Mouse (Mus musculus) embryo, embryonic 11.5 days (tissue): ENCODE data around the gene Svs3b.
"Not testable (repeated sequence)": the region's sequence is repeated elsewhere in the genome, so short reads cannot be mapped to it uniquely, and the experiment has no call there.

Source experiments
- DNase-seq: peaks from one replicate; pipeline ENCODE4 v3.0.0-alpha.2; 2012; ENCODE audit warnings: low read depth, low spot score

Gene Svs3b

GRCm38 (mm10) chr2:164256540-164256939, at the start of gene Svs3b:
TSS of gene Svs3b (minus strand) at chr2:164256640.
- DNase-seq: not testable (repeated sequence)

GRCm38 (mm10) chr2:164288968-164289367, 32.5 kb upstream of the Svs3b start, which contains the start of gene Svs3a:
TSS of gene Svs3a (plus strand) at chr2:164289268.
- DNase-seq: not testable (repeated sequence)

GRCm38 (mm10) chr2:164278359-164278758, 21.9 kb upstream of the Svs3b start, which contains the start of gene Svs4:
TSS of gene Svs4 (minus strand) at chr2:164278459.
- DNase-seq: no peak

GRCm38 (mm10) chr2:164238366-164238765, 18.1 kb downstream of the Svs3b start, which contains the start of gene Svs2:
TSS of gene Svs2 (minus strand) at chr2:164238466.
- no peak for DNase-seq

- DNase-seq: no peak
Observed at GRCm38 (mm10) chr2:164232671-164233070, 23.8 kb downstream of the Svs3b start.

GRCm38 (mm10) chr2:164228361-164229070, 27.9 kb downstream of the Svs3b start:
- no peak for DNase-seq

- no peak for DNase-seq
Observed at GRCm38 (mm10) chr2:164221522-164221921, 34.9 kb downstream of the Svs3b start, which contains the start of gene Wfdc15b. TSS of gene Wfdc15b (minus strand) at chr2:164221660.

GRCm38 (mm10) chr2:164219295-164219694, 37.1 kb downstream of the Svs3b start:
- no peak for DNase-seq

- no peak for DNase-seq
Observed at GRCm38 (mm10) chr2:164212711-164213110, 43.7 kb downstream of the Svs3b start.

- no peak for DNase-seq
Observed at GRCm38 (mm10) chr2:164210892-164211291, 45.5 kb downstream of the Svs3b start.

GRCm38 (mm10) chr2:164206676-164207075, 49.8 kb downstream of the Svs3b start:
- DNase-seq: no peak

GRCm38 (mm10) chr2:164206011-164206410, 50.4 kb downstream of the Svs3b start:
- not testable (repeated sequence) for DNase-seq
